Mouse (Mus musculus) embryonic facial prominence, embryonic 11.5 days (tissue): ENCODE results near the gene Lao1. TPM values are rescaled to one million over a fixed set of nuclear protein-coding genes. Genes with fewer than 3 reads are reported as not detected.
A peak's percentile ranks its signal among the peaks of the same experiment; 100 is the strongest.

ENCODE experiments used
- ATAC-seq: fragments of 200-750 bp; cut with Nextera tagmentation; replicated peaks from 2 replicates; pipeline ENCODE4 v1.8.0; 2017; ENCODE audit warnings: low read depth; ENCODE audit not compliant: insufficient number of reproducible peaks, low FRiP score, low TSS enrichment
- DNase-seq: peaks from one replicate; pipeline ENCODE4 v3.0.0-alpha.2; 2015; ENCODE audit warnings: low spot score
- H3K27ac ChIP-seq: fragments of 300-500 bp; sonication (generic); replicated peaks from 2 replicates; pipeline ENCODE4 v1.5.1; 2014; ENCODE audit warnings: mild to moderate bottlenecking, low read depth, low read length, control low read depth
- H3K27me3 ChIP-seq: fragments of 300-500 bp; sonication (generic); 2 replicates; pipeline ENCODE4 v1.6.1; 2014; ENCODE audit warnings: mild to moderate bottlenecking, low read length, moderate library complexity, mixed read lengths; ENCODE audit not compliant: control insufficient read depth, insufficient read depth
- H3K36me3 ChIP-seq: fragments of 300-500 bp; sonication (generic); replicated peaks from 2 replicates; pipeline ENCODE4 v1.6.1; 2014; ENCODE audit warnings: low read depth, mild to moderate bottlenecking, low read length, moderate library complexity, mixed read lengths; ENCODE audit not compliant: control insufficient read depth, insufficient read depth
- H3K4me1 ChIP-seq: fragments of 300-500 bp; sonication (generic); 2 replicates; pipeline ENCODE4 v1.6.1; 2014; ENCODE audit warnings: low read length, mixed read lengths; ENCODE audit not compliant: control insufficient read depth, insufficient read depth
- H3K4me2 ChIP-seq: fragments of 300-500 bp; sonication (generic); 2 replicates; pipeline ENCODE4 v1.6.1; 2014; ENCODE audit warnings: low read depth, mild to moderate bottlenecking, control low read depth, low read length, moderate library complexity
- H3K4me3 ChIP-seq: fragments of 300-500 bp; sonication (generic); 2 replicates; pipeline ENCODE4 v1.5.1; 2014; ENCODE audit warnings: low read depth, low read length, control low read depth
- H3K9ac ChIP-seq: fragments of 300-500 bp; sonication (generic); replicated peaks from 2 replicates; pipeline ENCODE4 v1.6.1; 2014; ENCODE audit warnings: mild to moderate bottlenecking, control low read depth, low read length
- H3K9me3 ChIP-seq: fragments of 300-500 bp; sonication (generic); replicated peaks from 2 replicates; pipeline ENCODE4 v1.6.1; 2016; ENCODE audit warnings: mild to moderate bottlenecking, low read length, inconsistent platforms, mixed read lengths; ENCODE audit not compliant: control insufficient read depth
- WGBS: fragments of 180-500 bp; shearing (Covaris S2); extraction: QIAGEN DNeasy Blood & Tissue Kit; methylation state at CpG from one replicate; pipeline ENCODE4 v1.1.7; 2014; 5-methylcytosine and 5-hydroxymethylcytosine counted together
- polyA plus RNA-seq: library from polyadenylated mRNA; unstranded; fragments of >200 nt; fragmentation: Nextera tagmentation; extraction: Ambion mirVana; gene quantifications from 2 replicates; pipeline ENCODE4 v1.2.1, GENCODE M21; 2014

Lao1 gene
- polyA plus RNA-seq, 1 experiment from 2014 or later = not detected

- 49% methylated on average over 7 of the region's 7 CpGs for WGBS
- Histone ChIP-seq H3K36me3 (no peaks in the 10 kb centered on the region), H3K27ac (no peak overlapping the region), H3K4me3 (no peak overlapping the region), H3K27me3 (no peaks in the 10 kb centered on the region), H3K4me2 (no peak overlapping the region), H3K9ac (no peak overlapping the region), H3K9me3 (no peaks in the 10 kb centered on the region), H3K4me1 (no peaks in the 10 kb centered on the region)
- ATAC-seq = peak; percentile 46; the same call in 1 of the 2 replicates
- peak; percentile 88 for DNase-seq
Measured at GRCm38 (mm10) chr4:119004613-119005339, 43.4 kb downstream of the Lao1 start.

- Histone ChIP-seq H3K4me1 (no peaks in the 10 kb centered on the region), H3K9ac (no peak overlapping the region), H3K27me3 (no peaks in the 10 kb centered on the region), H3K9me3 (no peaks in the 10 kb centered on the region), H3K27ac (no peak overlapping the region), H3K36me3 (no peaks in the 10 kb centered on the region), H3K4me3 (no peak overlapping the region), H3K4me2 (no peak overlapping the region)
- ATAC-seq (no peak), DNase-seq (no peak)
- WGBS = 75% methylated on average over 6 of the region's 6 CpGs
Measured at GRCm38 (mm10) chr4:119007602-119008001, 46.2 kb downstream of the Lao1 start.

GRCm38 (mm10) chr4:119008476-119008875 is 47.1 kb downstream of the Lao1 start:
- H3K27me3 ChIP-seq = no peaks in the 10 kb centered on the region
- 33% methylated on average over 6 of the region's 6 CpGs for WGBS
- no peaks in the 10 kb centered on the region for H3K9me3 ChIP-seq
- no peak for ATAC-seq
- H3K4me3 ChIP-seq = no peak overlapping the region
- H3K36me3 ChIP-seq = no peaks in the 10 kb centered on the region
- no peak overlapping the region for H3K9ac ChIP-seq
- no peak overlapping the region for H3K27ac ChIP-seq
- no peaks in the 10 kb centered on the region for H3K4me1 ChIP-seq
- DNase-seq = no peak
- no peak overlapping the region for H3K4me2 ChIP-seq

GRCm38 (mm10) chr4:119009814-119010213 is 48.4 kb downstream of the Lao1 start:
- Histone ChIP-seq H3K27ac (no peak overlapping the region), H3K27me3 (no peaks in the 10 kb centered on the region), H3K4me1 (no peaks in the 10 kb centered on the region), H3K4me3 (no peak overlapping the region), H3K36me3 (no peaks in the 10 kb centered on the region), H3K9me3 (no peaks in the 10 kb centered on the region), H3K4me2 (no peak overlapping the region), H3K9ac (no peak overlapping the region)
- DNase-seq (no peak), ATAC-seq (no peak)
- 77% methylated on average over 8 of the region's 8 CpGs for WGBS

GRCm38 (mm10) chr4:119011050-119011680 is 49.8 kb downstream of the Lao1 start:
- no peak overlapping the region for H3K4me2 ChIP-seq
- DNase-seq (no peak), ATAC-seq (no peak)
- no peak overlapping the region for H3K9ac ChIP-seq
- no peak overlapping the region for H3K4me3 ChIP-seq
- H3K9me3 ChIP-seq = no peaks in the 10 kb centered on the region
- H3K4me1 ChIP-seq = no peaks in the 10 kb centered on the region
- no peaks in the 10 kb centered on the region for H3K36me3 ChIP-seq
- 62% methylated on average over 10 of the region's 10 CpGs for WGBS
- H3K27me3 ChIP-seq = no peaks in the 10 kb centered on the region
- no peak overlapping the region for H3K27ac ChIP-seq

- Histone ChIP-seq H3K27ac (no peak overlapping the region), H3K36me3 (no peaks in the 10 kb centered on the region), H3K9me3 (no peaks in the 10 kb centered on the region), H3K9ac (no peak overlapping the region), H3K4me3 (no peak overlapping the region), H3K27me3 (no peaks in the 10 kb centered on the region), H3K4me2 (no peak overlapping the region), H3K4me1 (no peaks in the 10 kb centered on the region)
- DNase-seq (no peak), ATAC-seq (no peak)
- WGBS = 84% methylated on average over 5 of the region's 5 CpGs
Measured at GRCm38 (mm10) chr4:119013031-119013430, 51.7 kb downstream of the Lao1 start.

GRCm38 (mm10) chr4:119014997-119015396 is 53.6 kb downstream of the Lao1 start:
- ATAC-seq (no peak), DNase-seq (no peak)
- Histone ChIP-seq H3K9ac (no peak overlapping the region), H3K4me3 (no peak overlapping the region), H3K4me1 (no peaks in the 10 kb centered on the region), H3K36me3 (no peaks in the 10 kb centered on the region), H3K27me3 (no peaks in the 10 kb centered on the region), H3K4me2 (no peak overlapping the region), H3K27ac (no peak overlapping the region), H3K9me3 (no peaks in the 10 kb centered on the region)

GRCm38 (mm10) chr4:119015557-119015956 is 54.2 kb downstream of the Lao1 start:
- no peak for DNase-seq
- H3K27me3 ChIP-seq = no peaks in the 10 kb centered on the region
- H3K9me3 ChIP-seq = no peaks in the 10 kb centered on the region
- no peak overlapping the region for H3K27ac ChIP-seq
- no peak overlapping the region for H3K9ac ChIP-seq
- 61% methylated on average over 6 of the region's 6 CpGs for WGBS
- no peak overlapping the region for H3K4me2 ChIP-seq
- no peak overlapping the region for H3K4me3 ChIP-seq
- no peaks in the 10 kb centered on the region for H3K4me1 ChIP-seq
- ATAC-seq = no peak
- no peaks in the 10 kb centered on the region for H3K36me3 ChIP-seq
